Mouse (Mus musculus) stomach, postnatal 0 days (tissue): ENCODE measurements at regions not wholly inside any gene's neighbourhood (a gene's known extent, or its start where the extent isn't known, plus 50 kb on each side); places are given as distances from the start of the nearest gene placed in this dataset.

Source experiments
- CTCF ChIP-seq: IDR thresholded peaks from 2 replicates; pipeline ENCODE4 v1.5.1; 2016; ENCODE audit warnings: antibody characterized with exemption, low read depth, mild to moderate bottlenecking, moderate library complexity
- EP300 ChIP-seq: optimal IDR thresholded peaks from 2 replicates; pipeline ENCODE3; 2016; ENCODE audit warnings: antibody characterized with exemption

GRCm38 (mm10) chr4:152880368-152880767 is 402.7 kb upstream of the Kcnab2 start:
- TF ChIP-seq CTCF (no peak), EP300 (no peak)
